Mouse (Mus musculus) gastrocnemius, postnatal 4 days (tissue): ENCODE data around the gene Ubald2. TPM values are rescaled to one million over a fixed set of nuclear protein-coding genes. Genes with fewer than 3 reads are reported as not detected.
"Not testable (repeated sequence)": the region's sequence is repeated elsewhere in the genome, so short reads cannot be mapped to it uniquely, and the experiment has no call there.

Experiments
- DNase-seq, 2 experiments: peaks; one replicate each; pipeline ENCODE4 v3.0.0; 2021 to 2022; ENCODE audit warnings: low spot score in 2 of 2, mixed read lengths in 2 of 2
- long read RNA-seq, 2 experiments: library from polyadenylated mRNA; stranded (forward); transcript quantifications; one replicate each; pipeline ENCODE4 v2.0.0; 2021
- total RNA-seq, 2 experiments: library from RNA; stranded (reverse); gene quantifications; 2 replicates each; pipeline ENCODE4 v1.2.3; 2021

Gene Ubald2
- total RNA-seq: 10 to 100 TPM; 44.6 to 45.1 TPM
- long read RNA-seq, experiment 1, transcript Ubald2-201 (3 exons, 1,482 nt): major isoform, 22 of 31 reads
- long read RNA-seq, experiment 1, partial matches to known transcripts: 0 of 31 reads
- long read RNA-seq, experiment 1, other reads (novel, unspliced or antisense): 8 of 31 reads
- long read RNA-seq, experiment 2, transcript Ubald2-201 (3 exons, 1,482 nt): major isoform, 29 of 34 reads
- long read RNA-seq, experiment 2, partial matches to known transcripts: 5 of 34 reads
- long read RNA-seq, experiment 2, other reads (novel, unspliced or antisense): 0 of 34 reads

DNA sequence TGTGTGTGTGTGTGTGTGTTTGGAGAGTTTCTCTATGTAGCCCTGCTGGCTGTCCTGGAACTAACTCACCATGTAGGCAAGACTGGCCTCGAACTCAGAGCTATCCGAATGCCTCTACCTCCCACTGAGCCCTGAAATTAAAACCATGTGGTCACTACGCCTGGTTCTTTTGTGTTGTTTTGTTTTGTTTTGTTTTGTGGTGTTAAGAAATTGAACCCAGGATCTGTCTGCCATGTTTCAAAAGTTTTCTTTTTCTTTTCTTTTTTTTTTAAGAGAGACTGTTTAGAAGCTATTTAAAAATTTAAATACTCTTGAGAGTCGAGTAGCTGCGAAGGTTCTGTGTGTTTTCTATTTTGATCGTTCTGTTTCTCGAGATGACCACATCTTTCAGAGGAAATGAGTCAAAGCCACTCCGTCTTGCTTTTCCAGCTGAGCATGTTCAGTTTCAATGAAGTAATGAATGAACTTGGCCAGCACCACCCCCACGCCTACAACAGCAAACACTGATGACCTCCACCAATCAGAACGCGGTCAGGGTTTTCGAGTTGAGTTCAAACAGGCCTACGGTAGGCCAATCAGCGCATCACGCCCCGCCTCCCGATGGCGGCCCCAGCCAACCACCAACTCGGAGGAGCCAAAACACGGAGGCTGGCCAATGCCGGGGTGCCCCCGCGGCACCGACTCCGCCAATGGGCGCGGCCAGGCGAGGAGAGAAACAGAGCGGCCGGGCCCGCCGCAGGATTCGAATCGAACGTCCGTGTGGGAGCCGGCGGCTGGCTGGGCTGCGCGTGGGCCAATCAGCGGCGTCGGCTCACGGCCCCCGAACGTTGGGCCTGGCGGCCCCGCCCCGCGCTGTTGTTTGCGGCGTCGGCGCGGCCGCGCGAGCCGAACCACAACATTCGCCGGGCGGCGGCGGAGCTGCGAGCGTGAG, at the start of gene Ubald2:
TSS of gene Ubald2 (plus strand) at position 739 of the 931 bp plus-strand sequence.
- peak; percentile 98 to 100 for DNase-seq

DNA sequence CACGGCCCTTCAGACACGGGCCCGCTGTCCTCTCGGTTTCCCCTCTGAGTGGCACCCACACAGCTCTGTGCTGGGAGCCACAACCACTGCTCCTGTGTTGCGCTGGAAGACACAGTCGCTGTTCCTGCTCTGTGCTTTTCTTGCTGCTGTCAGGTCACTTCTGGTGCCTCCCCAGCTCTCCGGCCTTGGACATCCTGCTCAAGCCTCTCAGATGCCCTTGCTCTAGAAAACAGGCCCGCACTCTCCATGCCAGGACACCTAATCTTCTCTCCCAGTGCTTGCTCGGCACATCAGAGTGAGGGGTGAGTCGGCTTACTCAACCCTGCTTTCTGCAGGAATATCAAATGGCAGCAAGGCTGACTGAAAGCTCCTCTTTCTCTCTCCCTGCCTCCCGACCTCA, 49.7 kb upstream of the Ubald2 start:
- no peak for DNase-seq

DNA sequence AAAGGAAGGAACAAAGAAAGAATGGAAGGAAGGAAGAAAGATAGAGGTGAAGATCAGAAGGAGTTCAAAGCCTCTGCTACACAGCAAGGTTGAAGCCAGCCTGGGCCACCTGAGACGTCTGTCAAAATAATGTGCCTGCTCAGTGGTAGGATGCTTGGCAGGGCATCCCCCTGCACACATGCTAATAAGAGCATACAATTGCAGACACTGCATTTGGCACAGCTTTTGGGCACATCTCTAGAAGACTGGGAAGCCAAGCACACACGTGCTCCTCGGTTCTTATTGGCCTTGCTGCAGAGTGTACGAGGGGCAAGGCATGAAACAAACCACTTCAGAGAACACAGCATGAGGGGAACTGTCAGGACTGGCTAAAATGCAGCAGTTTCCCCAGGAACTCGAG, 47.9 kb upstream of the Ubald2 start:
- DNase-seq: no peak

DNA sequence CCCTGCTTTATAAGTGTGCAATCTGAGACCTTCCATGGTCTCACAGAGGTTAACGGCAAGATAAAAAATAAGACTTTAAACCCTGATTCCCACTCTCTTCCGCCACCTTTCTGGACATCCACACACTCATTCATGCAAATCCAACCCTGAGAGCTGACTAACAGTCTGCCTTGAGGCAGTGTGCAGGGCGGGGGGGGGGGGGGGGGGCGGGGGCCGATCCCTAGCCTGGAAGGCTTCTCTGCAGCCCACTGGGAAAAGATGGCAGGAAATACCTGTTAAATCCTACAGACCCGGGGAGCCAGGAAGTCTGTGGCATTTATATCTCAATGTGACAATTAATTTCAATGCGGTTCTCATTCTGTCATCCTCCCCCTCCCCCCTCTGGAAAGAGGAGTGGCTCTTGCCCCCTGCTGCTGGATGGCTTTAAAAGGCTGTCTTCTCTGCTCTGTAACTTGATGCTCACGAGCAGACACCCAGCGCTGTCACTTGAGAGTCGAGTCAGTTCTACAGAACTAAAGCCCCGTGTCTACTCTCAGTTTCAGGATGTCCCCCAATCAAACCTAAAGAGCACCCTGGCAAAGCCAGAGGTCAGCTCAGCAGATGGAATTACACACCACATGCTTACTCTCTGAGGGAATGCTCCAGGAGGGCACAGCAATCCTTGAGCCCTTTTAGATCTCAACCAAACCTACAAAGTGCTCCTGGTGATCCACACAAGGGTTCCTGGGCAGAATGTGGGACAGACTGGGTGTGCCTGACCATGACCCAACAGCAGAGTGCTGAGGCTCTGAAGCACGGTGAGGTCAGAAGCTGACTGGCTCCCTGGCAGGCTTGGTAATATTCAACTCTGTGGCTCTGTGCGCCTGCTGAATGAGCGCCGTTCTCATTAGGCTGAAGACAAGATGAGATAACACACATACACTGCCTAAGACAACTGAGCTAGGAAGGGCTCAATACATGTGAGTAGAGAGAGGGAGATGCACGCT, 46.5 kb upstream of the Ubald2 start:
- DNase-seq: peak in 1 of 2 experiments; percentile 21

DNA sequence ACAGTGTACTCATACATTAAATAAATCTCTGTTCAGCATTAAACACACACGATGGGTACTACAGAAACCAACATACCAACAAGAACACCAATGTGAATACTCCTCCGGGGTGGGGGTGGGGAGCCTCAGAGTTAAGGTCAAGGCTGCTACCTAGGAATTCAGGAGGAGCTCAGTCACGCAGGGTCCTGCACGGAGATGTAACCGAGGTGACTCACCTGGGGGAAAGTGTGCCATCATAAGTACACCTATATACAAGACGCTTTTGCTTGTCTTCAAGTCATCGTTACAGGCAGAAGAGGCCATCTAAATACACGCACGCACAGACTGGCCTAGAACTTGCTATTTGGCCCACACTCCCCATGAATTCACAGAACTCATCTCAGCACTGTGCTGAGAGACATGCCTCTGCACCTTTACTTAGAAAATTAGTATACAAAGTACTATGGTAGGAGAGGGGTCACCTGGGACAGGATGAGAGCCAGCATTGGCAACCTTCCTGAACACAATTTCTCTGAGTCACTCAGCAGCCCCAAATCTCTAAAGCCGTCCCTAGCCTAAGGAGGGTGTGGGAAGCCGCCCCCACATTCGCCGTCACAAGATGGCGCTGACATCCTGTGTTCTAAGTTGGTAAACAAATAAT, 44.9 kb upstream of the Ubald2 start:
- DNase-seq: no peak

DNA sequence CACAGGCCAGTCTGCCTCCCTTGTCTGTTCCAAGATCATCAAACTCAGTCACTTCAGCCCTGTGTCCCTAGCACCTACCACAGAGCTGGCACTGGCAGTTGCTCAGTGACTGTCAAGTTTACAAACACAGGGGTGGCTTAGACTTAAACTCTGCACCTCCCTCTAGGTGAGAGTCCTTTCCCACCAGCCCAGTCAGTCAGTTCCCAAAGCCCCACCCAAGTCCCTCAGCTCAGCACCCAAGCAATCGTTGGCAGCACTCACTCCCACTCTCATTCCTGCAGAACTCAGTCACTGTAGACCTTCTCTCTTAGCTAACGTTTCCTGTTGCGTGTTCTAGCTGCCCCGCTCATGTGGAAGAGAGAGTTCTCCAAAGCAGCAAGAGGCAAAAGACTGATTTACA, 39.1 kb upstream of the Ubald2 start:
- no peak for DNase-seq

DNA sequence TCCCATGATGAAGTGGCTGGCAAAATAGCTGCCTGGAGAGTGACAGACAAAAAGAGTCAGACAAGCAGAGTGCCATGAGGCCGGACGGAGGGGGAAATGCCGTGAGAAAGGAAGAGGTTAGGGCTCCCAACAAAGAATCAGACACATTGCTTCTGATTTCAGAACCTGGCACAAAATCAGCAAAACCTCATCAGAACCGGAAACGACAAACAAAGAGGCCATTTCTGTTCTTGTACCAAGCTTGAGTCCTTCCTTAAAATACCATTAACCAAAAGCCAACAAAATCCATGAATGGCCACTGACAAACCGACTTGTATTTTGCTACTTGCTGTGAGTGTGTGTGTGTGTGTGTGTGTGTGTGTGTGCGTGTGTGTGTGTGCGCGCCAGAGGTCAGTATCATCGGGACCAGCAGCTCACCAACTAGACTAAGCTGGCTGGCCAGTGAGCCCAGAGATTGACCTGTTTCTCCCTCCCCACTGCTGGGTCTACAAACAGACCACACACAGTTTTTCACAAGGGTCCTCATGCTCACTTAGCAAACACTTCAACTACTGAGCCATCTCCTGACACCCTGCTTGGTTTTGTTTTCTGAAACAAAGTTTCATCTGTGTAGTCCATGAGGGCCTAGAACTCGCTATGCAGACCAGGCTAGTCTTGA, 37.5 kb upstream of the Ubald2 start:
- DNase-seq: no peak

DNA sequence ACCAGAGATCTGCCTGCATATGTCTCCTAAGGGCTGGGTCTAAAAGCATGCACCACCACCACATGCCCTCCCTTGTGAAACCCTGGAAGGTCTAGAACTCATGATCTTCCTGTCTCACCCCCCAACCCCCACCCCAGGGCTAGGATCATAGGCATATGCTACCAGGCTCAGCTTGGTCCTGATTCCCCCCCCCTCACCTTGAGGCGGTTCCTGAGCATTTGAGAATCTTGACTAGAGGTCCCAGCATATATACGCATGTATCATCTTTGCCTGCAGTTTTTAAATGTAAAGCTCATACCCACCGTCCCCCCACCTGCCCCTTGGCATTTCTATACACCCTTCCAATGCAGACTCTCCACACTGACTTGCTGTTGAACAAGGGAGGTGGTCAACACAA, 37.0 kb upstream of the Ubald2 start:
- no peak for DNase-seq

DNA sequence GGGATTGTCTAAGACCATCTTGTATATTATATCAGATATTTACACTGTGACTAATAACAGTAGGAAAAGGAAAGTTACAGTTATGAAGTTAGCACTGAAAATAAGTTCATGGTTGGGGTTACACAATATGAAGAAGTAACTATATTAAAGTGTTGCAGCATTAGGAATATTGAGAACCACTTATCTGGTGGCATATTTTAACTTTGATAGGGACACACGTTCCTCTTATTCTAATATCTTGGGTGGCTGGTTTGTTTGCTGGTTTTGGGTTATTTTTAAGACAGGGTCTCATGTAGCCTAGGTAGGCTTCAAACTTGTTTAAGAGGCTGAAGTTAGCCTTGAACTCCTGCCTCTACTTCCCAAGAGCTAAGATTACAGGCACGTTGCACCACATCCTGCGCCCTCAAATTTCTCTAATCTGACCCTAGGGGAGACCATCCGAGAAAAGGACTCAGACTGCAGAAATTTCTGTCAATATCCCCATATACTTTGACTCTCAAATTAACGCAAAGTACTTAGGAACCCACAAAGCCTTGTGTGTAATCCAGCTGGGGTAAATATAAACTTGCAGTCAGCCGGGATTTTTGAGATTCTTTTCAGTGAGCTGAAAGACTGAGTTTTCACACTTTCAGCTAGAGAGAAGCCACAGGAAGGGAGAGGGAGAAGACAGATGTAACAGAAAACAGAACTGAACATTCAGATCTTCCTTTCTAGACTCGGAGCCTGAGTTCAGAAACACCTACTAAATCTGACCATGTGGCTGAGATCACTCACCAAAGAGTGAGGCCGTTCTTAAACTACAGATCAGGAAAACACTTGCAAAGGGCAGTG, 36.2 kb upstream of the Ubald2 start:
- DNase-seq: no peak

DNA sequence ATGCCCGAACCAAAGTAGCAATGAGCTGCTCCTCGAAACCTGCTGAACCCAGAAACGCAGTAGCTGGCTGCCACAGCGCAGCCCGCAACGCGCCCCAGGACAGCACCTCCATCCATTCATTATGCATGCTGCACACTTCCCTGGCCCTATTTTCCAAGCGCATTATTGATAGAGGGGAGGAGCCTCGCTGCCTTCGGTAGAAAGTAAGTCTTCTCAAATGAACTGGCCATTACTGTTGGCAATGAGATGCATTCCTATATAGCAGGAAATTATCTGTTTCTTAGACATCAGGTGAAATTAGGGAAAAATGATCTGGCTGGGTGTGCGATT, 35.6 kb upstream of the Ubald2 start:
- no peak for DNase-seq

DNA sequence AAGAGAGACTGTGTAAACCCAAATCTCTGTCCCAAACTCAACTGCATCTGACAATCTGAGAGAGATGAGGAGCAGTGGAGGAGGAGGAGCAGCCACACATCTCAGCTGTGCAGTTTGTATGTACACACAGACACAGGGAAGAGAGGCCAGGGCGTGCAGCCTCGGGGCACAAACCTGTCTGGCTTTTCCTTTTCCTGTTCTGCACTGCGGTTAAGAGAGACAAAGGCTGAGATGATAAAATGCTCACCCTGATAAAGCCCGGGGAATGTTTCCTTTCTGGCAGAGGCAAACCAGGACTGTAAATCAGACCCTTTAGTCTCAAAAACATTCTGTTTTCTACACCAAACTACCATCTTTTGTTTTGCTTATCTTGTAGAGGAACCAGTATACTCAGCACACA, 33.3 kb upstream of the Ubald2 start:
- no peak for DNase-seq

DNA sequence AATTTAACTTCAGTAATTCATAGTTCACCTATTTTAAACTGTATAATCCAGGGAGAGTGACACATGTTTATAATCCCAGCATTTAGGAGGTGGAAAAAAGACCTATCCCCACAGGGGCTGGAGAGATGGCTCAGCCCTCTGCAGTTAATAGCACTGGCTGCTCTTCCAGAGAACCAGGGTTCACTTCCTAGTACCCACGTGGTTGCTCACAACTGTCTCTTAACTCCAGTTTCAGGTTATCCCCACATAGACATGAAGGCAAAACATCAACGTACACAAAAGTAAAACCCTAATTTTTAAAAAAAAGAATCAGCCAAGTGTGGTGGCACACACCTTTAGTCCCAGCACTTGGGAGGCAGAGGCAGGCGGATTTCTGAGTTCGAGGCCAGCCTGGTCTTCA, 28.3 kb upstream of the Ubald2 start:
- DNase-seq: no peak

DNA sequence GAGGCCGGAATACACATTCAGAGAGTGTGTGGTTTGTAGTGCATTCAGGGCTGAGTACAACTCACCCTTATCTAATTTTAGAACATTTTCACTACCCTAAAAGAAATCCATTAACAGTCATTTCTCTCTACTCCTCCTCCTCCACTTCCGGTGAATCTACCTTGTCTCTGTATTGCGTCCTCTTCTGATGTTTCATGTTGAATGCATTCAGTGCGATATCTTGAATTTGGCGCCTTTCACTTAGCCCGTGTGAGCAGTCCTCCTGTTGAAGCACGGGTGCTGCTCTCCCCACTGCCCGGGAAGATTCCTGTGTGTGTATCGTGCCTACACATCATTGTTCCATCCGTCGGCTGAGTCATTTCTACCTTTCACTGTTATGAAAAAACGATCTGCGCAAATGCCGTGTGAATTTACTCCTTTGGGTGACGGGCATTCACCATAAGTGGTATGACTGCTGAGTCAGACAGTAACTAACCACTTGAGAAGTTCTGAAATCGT, 27.6 kb upstream of the Ubald2 start:
- no peak for DNase-seq

DNA sequence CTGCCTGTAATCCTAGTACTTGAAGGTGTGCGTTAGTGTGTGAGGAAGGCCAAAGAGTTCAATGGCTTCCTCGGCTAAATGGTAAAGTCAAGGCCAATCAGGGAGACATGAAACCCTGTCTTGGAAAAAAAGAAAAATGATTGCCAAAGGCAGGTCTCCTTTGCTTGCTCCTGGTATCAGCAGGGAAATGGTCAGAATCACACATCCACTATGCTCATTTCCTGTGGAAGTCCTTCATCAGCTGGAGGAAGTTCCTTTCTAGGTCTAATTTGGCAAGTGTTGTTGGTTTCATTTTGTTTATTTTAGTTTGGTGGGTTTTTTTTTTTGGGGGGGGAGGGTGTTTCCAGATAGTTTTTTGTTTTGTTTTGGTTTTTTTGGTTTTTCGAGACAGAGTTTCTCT, 24.9 kb upstream of the Ubald2 start:
- no peak for DNase-seq

DNA sequence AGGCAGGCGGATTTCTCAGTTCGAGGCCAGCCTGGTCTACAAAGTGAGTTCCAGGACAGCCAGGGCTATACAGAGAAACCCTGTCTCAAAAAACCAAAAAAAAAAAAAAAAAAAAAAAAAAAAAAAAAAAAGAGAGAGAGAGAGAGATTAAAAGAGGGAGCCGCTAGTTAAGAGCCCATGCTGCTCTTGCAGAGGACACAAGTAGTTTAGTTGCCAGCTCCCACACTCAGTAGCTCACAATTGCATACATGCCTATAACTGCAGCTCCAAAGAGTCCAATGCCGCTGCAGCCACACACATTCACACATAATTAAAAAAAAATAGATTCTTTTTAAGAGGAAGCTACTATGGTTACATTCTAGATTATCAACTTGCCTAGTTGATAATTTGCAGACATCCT, 23.5 kb upstream of the Ubald2 start:
- DNase-seq: not testable (repeated sequence)

DNA sequence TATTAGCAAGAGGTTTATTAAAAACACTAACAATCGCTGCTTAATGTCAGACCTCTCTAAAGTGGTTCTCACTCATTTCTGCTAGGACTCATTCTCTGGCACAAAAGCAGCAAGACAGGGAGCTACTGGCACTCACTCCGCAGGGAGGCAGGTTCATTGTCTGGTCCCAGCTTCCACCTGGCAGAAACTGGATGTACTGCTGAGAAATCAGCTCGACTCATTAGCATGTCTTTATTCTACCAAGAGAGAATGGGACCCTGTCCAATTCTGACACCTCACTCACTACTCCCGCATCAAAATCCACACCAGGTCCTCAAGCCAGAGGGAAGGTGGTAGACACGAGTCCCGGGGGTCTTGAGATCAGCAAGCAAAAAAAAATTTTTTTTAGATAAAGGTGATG, 22.3 kb upstream of the Ubald2 start:
- DNase-seq: no peak

DNA sequence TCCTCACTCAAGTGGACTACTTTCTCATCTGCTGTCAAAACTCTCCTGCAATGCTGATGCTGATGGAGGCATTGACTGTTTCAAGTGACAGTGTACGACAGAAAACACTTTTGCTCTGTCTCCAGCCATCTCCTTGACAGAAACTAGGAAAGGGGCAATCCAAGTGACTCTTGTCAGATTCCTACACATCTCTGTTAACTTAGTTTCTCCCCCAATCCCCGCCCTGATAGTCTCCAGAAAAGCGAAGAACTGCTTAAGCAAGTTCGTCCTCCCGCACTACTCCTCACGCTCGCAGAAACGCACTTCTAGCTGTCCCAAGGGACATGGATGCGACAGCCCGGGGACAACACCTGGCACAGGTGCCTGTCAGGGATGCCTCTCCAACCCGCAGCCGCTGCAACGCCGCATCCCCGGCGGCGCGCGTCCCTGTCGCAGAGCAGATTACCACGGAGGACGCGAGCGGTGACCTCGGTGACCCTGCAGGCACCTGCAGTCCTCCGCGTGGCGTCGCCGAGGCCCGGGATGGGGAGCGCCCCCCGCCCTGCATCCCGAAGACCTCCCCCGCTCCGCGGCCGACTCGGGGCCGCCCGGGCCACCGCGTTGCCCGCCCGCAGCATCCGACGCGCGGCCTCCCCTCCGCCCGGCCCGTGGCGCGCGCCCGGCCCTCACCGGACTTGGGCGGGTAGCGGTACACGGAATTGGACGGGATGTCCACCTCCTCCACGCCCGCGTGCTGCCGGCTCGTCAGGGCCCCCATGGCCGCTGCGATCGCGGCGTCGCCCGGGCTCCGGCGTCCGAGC, 21.7 kb upstream of the Ubald2 start:
- peak in 1 of 2 experiments; percentile 33 for DNase-seq

DNA sequence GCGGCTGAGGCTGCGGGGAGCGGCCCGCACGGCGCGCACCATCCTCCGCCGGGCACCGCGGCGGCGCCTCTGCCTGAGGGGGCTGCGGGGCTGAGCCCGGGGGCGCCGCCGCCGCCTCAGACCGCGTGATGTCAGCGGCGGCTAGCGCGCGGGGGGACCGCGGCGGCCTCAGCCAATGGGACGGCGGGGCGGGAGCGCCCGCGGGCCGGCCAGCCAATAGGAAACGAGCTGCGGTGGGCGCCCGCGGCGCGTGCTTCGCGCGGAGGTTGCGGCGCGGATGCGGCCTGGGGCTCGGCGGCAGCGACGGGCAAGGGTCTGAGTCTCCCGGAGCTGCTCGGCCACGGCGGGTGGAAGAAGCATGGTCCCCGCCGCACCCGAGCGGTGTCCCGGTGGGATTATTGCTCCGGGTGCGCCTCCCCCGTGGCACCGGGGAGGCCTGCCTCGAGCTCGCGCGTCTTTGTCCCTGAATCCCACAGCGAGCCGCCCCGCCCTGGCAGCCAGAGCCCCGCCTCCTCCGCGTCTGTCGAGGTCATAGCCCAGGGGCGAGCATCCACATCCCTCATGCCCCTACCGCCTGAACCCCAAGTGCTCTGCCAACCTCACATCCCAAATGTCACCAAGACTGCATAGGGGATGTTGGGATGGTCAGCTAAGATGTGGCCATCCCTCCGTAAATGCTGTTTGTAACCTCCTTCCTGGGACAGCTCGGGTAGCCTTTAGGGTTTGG, 20.8 kb upstream of the Ubald2 start, which contains the start of gene Rnf157:
TSS of gene Rnf157 (minus strand) at position 129 of the 727 bp plus-strand sequence.
- peak; percentile 83 to 84 for DNase-seq
